Mouse (Mus musculus) ES-Bruce4 (cell line): ENCODE data around the gene Mybbp1a. TPM values are rescaled to one million over a fixed set of nuclear protein-coding genes. Genes with fewer than 3 reads are reported as not detected.

Experiments used
- H3K27ac ChIP-seq: 2 replicates; pipeline ENCODE4 v1.5.1; 2012; ENCODE audit warnings: low read length, inconsistent platforms; ENCODE audit not compliant: insufficient read depth
- H3K27me3 ChIP-seq: 2 replicates; pipeline ENCODE4 v1.6.1; 2012; ENCODE audit warnings: mild to moderate bottlenecking, low read length, inconsistent platforms; ENCODE audit not compliant: control insufficient read depth, poor library complexity, insufficient read depth, severe bottlenecking
- H3K36me3 ChIP-seq: 2 replicates; pipeline ENCODE4 v1.6.1; 2012; ENCODE audit warnings: inconsistent platforms, mild to moderate bottlenecking, low read length, moderate library complexity; ENCODE audit not compliant: control insufficient read depth, poor library complexity, insufficient read depth, severe bottlenecking
- H3K4me1 ChIP-seq: one replicate; pipeline ENCODE4 v1.8.1; 2011; ENCODE audit warnings: low read length; ENCODE audit not compliant: control insufficient read depth, insufficient read depth
- H3K4me3 ChIP-seq: 2 replicates; pipeline ENCODE4 v1.5.1; 2011; ENCODE audit warnings: low read depth, mild to moderate bottlenecking, low read length
- H3K9ac ChIP-seq: 2 replicates; pipeline ENCODE4 v1.6.1; 2012; ENCODE audit warnings: low read depth, mild to moderate bottlenecking, inconsistent platforms; ENCODE audit not compliant: poor library complexity, severe bottlenecking
- H3K9me3 ChIP-seq: replicated peaks from 2 replicates; pipeline ENCODE4 v1.6.1; 2012; ENCODE audit warnings: mild to moderate bottlenecking, low read length, inconsistent platforms; ENCODE audit not compliant: control insufficient read depth, poor library complexity, insufficient read depth, severe bottlenecking
- CTCF ChIP-seq: IDR thresholded peaks from one replicate; pipeline ENCODE4 v1.8.1; 2011; ENCODE audit warnings: low read depth, low read length
- EP300 ChIP-seq: IDR thresholded peaks from 2 replicates; pipeline ENCODE4 v1.6.1; 2011; ENCODE audit warnings: low read depth, low read length; ENCODE audit not compliant: insufficient read depth
- POLR2A ChIP-seq: IDR thresholded peaks from one replicate; pipeline ENCODE4 v1.8.1; 2011; ENCODE audit warnings: low read length; ENCODE audit not compliant: insufficient read depth
- polyA plus RNA-seq: library from polyadenylated mRNA; stranded (reverse); fragments of >200 nt; gene quantifications from 2 replicates; pipeline ENCODE4 v1.2.4, GENCODE M21; 2011; ENCODE audit warnings: low read depth; ENCODE audit not compliant: missing spikeins, insufficient read depth, insufficient read length

Mybbp1a gene
- polyA plus RNA-seq, 1 experiment, result 296 TPM

- H3K36me3 ChIP-seq, result no peaks in the 10 kb centered on the region
- TF ChIP-seq POLR2A (no peak), CTCF (no peak), EP300 (no peak)
- H3K27me3 ChIP-seq, result peaks cover 4% of the 10 kb centered on the region; the same call in 1 of the 2 replicates
- H3K9me3 ChIP-seq, result no peaks in the 10 kb centered on the region
- H3K4me1 ChIP-seq, result no peaks in the 10 kb centered on the region
- H3K9ac ChIP-seq, result peak overlapping the region; percentile 52
- H3K27ac ChIP-seq, result no peak overlapping the region
- peak overlapping the region; percentile 61 for H3K4me3 ChIP-seq
Measured at GRCm38 (mm10) chr11:72488753-72489271, 47.7 kb downstream of the Mybbp1a start.

DNA sequence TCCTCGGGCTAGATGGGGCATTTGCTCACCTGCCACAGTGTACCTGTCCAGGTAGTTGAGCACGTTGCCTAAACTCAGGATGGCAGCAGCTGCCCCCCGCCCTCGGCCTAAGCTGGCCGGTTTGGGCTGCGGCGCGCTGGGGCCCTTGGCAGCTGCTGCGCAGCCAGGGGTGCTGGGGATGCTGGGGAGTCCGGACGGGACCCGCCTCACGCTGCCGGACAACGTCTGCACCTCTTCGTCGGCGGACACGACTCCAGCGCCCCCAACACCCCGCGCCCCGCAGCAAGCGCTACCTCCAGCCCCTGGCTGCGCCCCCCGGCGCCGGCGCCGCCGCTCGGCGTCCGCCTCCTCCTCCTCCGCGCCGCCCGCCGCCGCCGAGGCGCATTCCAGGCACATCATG, 48.2 kb downstream of the Mybbp1a start:
- H3K36me3 ChIP-seq, result no peaks in the 10 kb centered on the region
- TF ChIP-seq EP300, result no peak
- no peak for TF ChIP-seq CTCF
- TF ChIP-seq POLR2A, result no peak
- H3K27me3 ChIP-seq, result peaks cover 4% of the 10 kb centered on the region; the same call in 1 of the 2 replicates
- no peaks in the 10 kb centered on the region for H3K9me3 ChIP-seq
- H3K4me1 ChIP-seq, result no peaks in the 10 kb centered on the region
- H3K4me3 ChIP-seq, result peak overlapping the region; percentile 61
- H3K27ac ChIP-seq, result no peak overlapping the region
- H3K9ac ChIP-seq, result peak overlapping the region; percentile 52

GRCm38 (mm10) chr11:72489881-72490301, 48.7 kb downstream of the Mybbp1a start, which contains the start of gene Spns2:
Spns2 (minus strand) TSS chr11:72489904.
- no peak for TF ChIP-seq EP300
- TF ChIP-seq CTCF, result peak; percentile 39
- no peak for TF ChIP-seq POLR2A
- Histone ChIP-seq H3K36me3 (no peaks in the 10 kb centered on the region), H3K9me3 (no peaks in the 10 kb centered on the region), H3K4me1 (no peaks in the 10 kb centered on the region), H3K9ac (peak within 1 kb of the TSS; percentile 52), H3K27me3 (peaks cover 4% of the 10 kb centered on the region; the same call in 1 of the 2 replicates), H3K4me3 (peak within 1 kb of the TSS; percentile 61), H3K27ac (no peak within 1 kb of the TSS)

DNA sequence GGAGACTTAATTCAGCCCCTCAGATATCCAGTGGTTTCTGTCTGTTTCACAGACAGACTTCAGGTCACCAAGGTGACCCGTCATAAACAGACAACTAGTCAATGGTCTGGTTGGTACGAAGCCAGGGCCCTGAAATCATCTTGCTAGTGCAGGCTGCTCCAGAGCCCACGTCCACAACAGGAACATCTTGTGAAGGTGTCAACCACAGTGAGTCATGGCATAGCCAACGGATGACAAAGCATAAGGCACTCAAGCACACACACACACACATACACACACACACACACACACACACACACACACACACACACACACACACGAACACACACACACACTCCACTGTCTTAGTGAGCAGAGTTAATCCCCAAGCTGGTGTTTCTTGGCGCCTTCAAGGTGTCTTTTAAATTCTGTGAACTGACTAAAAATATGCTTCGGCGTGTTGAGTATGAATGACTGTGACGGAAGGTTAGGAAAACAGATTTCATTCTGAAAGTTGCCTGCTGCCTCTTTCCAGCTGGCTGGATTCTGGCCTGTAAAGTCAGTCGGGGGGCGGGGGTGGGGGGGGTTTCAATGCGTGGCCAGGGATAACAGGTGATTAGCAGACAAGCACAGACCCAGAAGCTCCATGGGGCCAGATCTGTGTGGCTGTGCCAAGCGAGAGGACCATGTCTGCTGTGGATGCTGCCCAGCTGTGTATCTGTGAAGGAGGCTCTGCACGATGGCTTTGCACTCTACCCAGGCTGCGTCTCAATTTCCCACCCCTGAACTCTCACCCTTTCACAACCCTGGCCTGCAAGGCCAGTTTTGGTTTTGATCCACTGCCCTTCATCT, 50.2 kb downstream of the Mybbp1a start:
- Histone ChIP-seq H3K36me3 (no peaks in the 10 kb centered on the region), H3K4me1 (no peaks in the 10 kb centered on the region), H3K9ac (no peak overlapping the region), H3K4me3 (no peak overlapping the region), H3K9me3 (no peaks in the 10 kb centered on the region), H3K27ac (no peak overlapping the region), H3K27me3 (peaks cover 4% of the 10 kb centered on the region; the same call in 1 of the 2 replicates)
- no peak for TF ChIP-seq CTCF
- TF ChIP-seq POLR2A, result no peak
- no peak for TF ChIP-seq EP300

DNA sequence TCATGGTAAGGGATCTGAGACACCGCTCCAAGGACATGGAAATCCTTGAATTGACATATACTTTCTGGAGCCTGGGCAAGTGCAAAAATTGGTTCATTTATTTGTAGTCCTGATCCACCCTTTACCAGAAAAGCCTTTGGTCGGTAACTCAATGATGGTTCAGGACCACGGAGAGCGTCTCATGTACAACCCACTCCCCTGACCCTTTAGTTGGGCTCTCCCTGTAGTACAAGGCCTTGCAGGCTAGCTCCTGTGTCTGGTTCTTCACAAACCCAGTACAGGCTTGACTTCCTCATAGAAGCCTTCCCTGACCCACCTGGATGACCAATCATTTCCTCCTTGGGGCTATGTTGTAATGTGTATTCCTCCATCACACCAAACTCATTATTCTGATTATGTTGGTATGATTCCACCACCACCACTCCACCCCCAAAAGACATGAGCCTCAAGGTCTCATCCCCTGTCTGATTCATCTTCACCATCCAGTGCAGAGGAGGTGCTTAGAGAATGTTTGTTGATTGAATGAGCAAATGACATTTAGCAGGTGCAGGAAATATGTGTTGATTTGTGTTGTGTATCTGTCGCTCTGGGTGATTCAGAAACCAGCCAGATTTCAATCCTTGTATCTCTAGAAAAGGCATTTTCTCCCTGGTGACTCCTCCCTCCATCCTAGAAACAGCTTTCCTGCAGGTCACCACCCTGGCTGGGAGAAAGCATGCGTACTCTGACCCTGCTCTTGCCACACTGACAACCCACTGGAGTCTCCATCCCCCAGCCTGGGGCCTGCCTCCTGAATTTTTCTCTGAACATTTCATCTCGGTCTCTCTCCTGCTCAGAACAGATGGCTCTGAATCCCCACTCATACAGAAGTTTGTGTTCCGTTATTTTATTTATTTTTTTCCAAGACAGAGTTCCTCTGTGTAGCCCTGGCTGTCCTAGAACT, 53.2 kb downstream of the Mybbp1a start:
- Histone ChIP-seq H3K9me3 (no peaks in the 10 kb centered on the region), H3K36me3 (no peaks in the 10 kb centered on the region), H3K4me1 (no peaks in the 10 kb centered on the region), H3K27me3 (peaks cover 2% of the 10 kb centered on the region; the same call in 1 of the 2 replicates), H3K4me3 (no peak overlapping the region), H3K9ac (no peak overlapping the region), H3K27ac (no peak overlapping the region)
- no peak for TF ChIP-seq POLR2A
- TF ChIP-seq EP300, result no peak
- no peak for TF ChIP-seq CTCF
